Mouse (Mus musculus): Measurements from ENCODE around the gene Slc38a1. TPM values are rescaled to one million over a fixed set of nuclear protein-coding genes. Genes with fewer than 3 reads are reported as not detected.

Slc38a1 gene
- 100 to 1,000 TPM; 103 TPM for total RNA-seq (2021)

- peak; percentile 71 to 73 for DNase-seq (ENCODE audit: low spot score in 2 of 2)
- intact Hi-C loops (cut with DNase I): loop anchor here (5.0 kb wide), 3 partner anchors 45 to 180 kb away; partner anchors contain the start of genes Scaf11 and Slc38a2
These were observed at the start of gene Slc38a1 for GRCm38 (mm10) chr15:96642436-96643405. Gene Slc38a1, minus strand, starts transcription at chr15:96642913.

- no peak for DNase-seq (ENCODE audit: low spot score in 2 of 2)
- intact Hi-C loops (cut with DNase I): no loop called here
These were observed 49.7 kb upstream of the Slc38a1 start for GRCm38 (mm10) chr15:96692401-96692800.

GRCm38 (mm10) chr15:96691381-96691780 is 48.7 kb upstream of the Slc38a1 start:
- DNase-seq (ENCODE audit: low spot score in 2 of 2): no peak
- intact Hi-C loops (cut with DNase I): no loop called here

GRCm38 (mm10) chr15:96690829-96691228 is 48.1 kb upstream of the Slc38a1 start:
- no peak for DNase-seq (ENCODE audit: low spot score in 2 of 2)
- intact Hi-C loops (cut with DNase I): no loop called here

GRCm38 (mm10) chr15:96689919-96690318 is 47.2 kb upstream of the Slc38a1 start:
- intact Hi-C loops (cut with DNase I): loop anchor here (10.0 kb wide), 1 partner anchor 445 kb away; no protein-coding TSS in a partner anchor

GRCm38 (mm10) chr15:96688784-96689318 is 46.1 kb upstream of the Slc38a1 start:
- DNase-seq (ENCODE audit: low spot score in 2 of 2): no peak
- intact Hi-C loops (cut with DNase I): loop anchor here (10.0 kb wide), 1 partner anchor 446 kb away; no protein-coding TSS in a partner anchor

More at GRCm38 (mm10) chr15:96689919-96690318, 47.2 kb upstream of the Slc38a1 start:
- no peak for DNase-seq (ENCODE audit: low spot score in 2 of 2)

- intact Hi-C loops (cut with DNase I): loop anchor here (10.0 kb wide), 1 partner anchor 447 kb away; no protein-coding TSS in a partner anchor
- no peak for DNase-seq (ENCODE audit: low spot score in 2 of 2)
These were observed 45.3 kb upstream of the Slc38a1 start for GRCm38 (mm10) chr15:96688036-96688435.

- intact Hi-C loops (cut with DNase I): loop anchor here (10.0 kb wide), 1 partner anchor 447 kb away; no protein-coding TSS in a partner anchor
- DNase-seq (ENCODE audit: low spot score in 2 of 2): no peak
These were observed 44.7 kb upstream of the Slc38a1 start for GRCm38 (mm10) chr15:96687366-96687765.

- no peak for DNase-seq (ENCODE audit: low spot score in 2 of 2)
These were observed 43.8 kb upstream of the Slc38a1 start for GRCm38 (mm10) chr15:96686201-96687159.

GRCm38 (mm10) chr15:96685273-96685672 is 42.6 kb upstream of the Slc38a1 start:
- intact Hi-C loops (cut with DNase I): loop anchor here (10.0 kb wide), 1 partner anchor 450 kb away; no protein-coding TSS in a partner anchor
- DNase-seq (ENCODE audit: low spot score in 2 of 2): no peak

More at GRCm38 (mm10) chr15:96686201-96687159, 43.8 kb upstream of the Slc38a1 start:
- intact Hi-C loops (cut with DNase I): loop anchor here (10.0 kb wide), 1 partner anchor 448 kb away; no protein-coding TSS in a partner anchor

- intact Hi-C loops (cut with DNase I): loop anchor here (10.0 kb wide), 1 partner anchor 451 kb away; no protein-coding TSS in a partner anchor
- DNase-seq (ENCODE audit: low spot score in 2 of 2): peak in 1 of 2 experiments; percentile 28
These were observed 41.6 kb upstream of the Slc38a1 start for GRCm38 (mm10) chr15:96684132-96684830.

GRCm38 (mm10) chr15:96678871-96679773 is 36.4 kb upstream of the Slc38a1 start:
- intact Hi-C loops (cut with DNase I): no loop called here
- no peak for DNase-seq (ENCODE audit: low spot score in 2 of 2)

- intact Hi-C loops (cut with DNase I): no loop called here
- no peak for DNase-seq (ENCODE audit: low spot score in 2 of 2)
These were observed 33.8 kb upstream of the Slc38a1 start for GRCm38 (mm10) chr15:96676518-96676917.

GRCm38 (mm10) chr15:96675744-96676143 is 33.0 kb upstream of the Slc38a1 start:
- intact Hi-C loops (cut with DNase I): no loop called here
- no peak for DNase-seq (ENCODE audit: low spot score in 2 of 2)

GRCm38 (mm10) chr15:96675055-96675454 is 32.3 kb upstream of the Slc38a1 start:
- DNase-seq (ENCODE audit: low spot score in 2 of 2): no peak
- intact Hi-C loops (cut with DNase I): no loop called here

GRCm38 (mm10) chr15:96674089-96674488 is 31.4 kb upstream of the Slc38a1 start:
- intact Hi-C loops (cut with DNase I): no loop called here
- no peak for DNase-seq (ENCODE audit: low spot score in 2 of 2)

GRCm38 (mm10) chr15:96669721-96670120 is 27.0 kb upstream of the Slc38a1 start:
- intact Hi-C loops (cut with DNase I): loop anchor here (5.0 kb wide), 1 partner anchor 117 kb away; no protein-coding TSS in a partner anchor
- DNase-seq (ENCODE audit: low spot score in 2 of 2): no peak
